Mouse (Mus musculus) limb, embryonic 11.5 days (tissue): Measurements from ENCODE around the gene Pyy. TPM values are rescaled to one million over a fixed set of nuclear protein-coding genes. Genes with fewer than 3 reads are reported as not detected.
A peak's percentile ranks its signal among the peaks of the same experiment; 100 is the strongest.

Experiments used
- ATAC-seq: fragments of 200-750 bp; cut with Nextera tagmentation; 2 replicates; pipeline ENCODE4 v1.8.0; 2017; ENCODE audit warnings: low read depth; ENCODE audit not compliant: insufficient number of reproducible peaks, low FRiP score, low TSS enrichment
- DNase-seq: peaks from one replicate; pipeline ENCODE4 v3.0.0-alpha.2; 2015; ENCODE audit warnings: low spot score
- H3K27ac ChIP-seq: fragments of 300-500 bp; sonication (generic); replicated peaks from 2 replicates; pipeline ENCODE4 v1.5.1; 2014; ENCODE audit warnings: low read depth, mild to moderate bottlenecking, low read length
- H3K27me3 ChIP-seq: fragments of 300-500 bp; sonication (generic); 2 replicates; pipeline ENCODE4 v1.6.1; 2014; ENCODE audit warnings: mild to moderate bottlenecking, low read length, mixed read lengths; ENCODE audit not compliant: control insufficient read depth, insufficient read depth
- H3K36me3 ChIP-seq: fragments of 300-500 bp; sonication (generic); 2 replicates; pipeline ENCODE4 v1.6.1; 2014; ENCODE audit warnings: mild to moderate bottlenecking, low read length, moderate library complexity, mixed read lengths; ENCODE audit not compliant: control insufficient read depth, insufficient read depth
- H3K4me1 ChIP-seq: fragments of 300-500 bp; sonication (generic); 2 replicates; pipeline ENCODE4 v1.6.1; 2014; ENCODE audit warnings: low read length, mixed read lengths; ENCODE audit not compliant: control insufficient read depth, insufficient read depth
- H3K4me2 ChIP-seq: fragments of 300-500 bp; sonication (generic); 2 replicates; pipeline ENCODE4 v1.6.1; 2014; ENCODE audit warnings: low read depth, mild to moderate bottlenecking, moderate library complexity; ENCODE audit not compliant: severe bottlenecking
- H3K4me3 ChIP-seq: fragments of 300-500 bp; sonication (generic); 2 replicates; pipeline ENCODE4 v1.5.1; 2014; ENCODE audit warnings: low read depth, low read length
- H3K9ac ChIP-seq: fragments of 300-500 bp; sonication (generic); 2 replicates; pipeline ENCODE4 v1.6.1; 2014; ENCODE audit warnings: mild to moderate bottlenecking, low read length
- H3K9me3 ChIP-seq: fragments of 300-500 bp; sonication (generic); 2 replicates; pipeline ENCODE4 v1.6.1; 2016; ENCODE audit warnings: low read length; ENCODE audit not compliant: control insufficient read depth
- WGBS: fragments of 180-500 bp; shearing (Covaris S2); extraction: QIAGEN DNeasy Blood & Tissue Kit; methylation state at CpG from one replicate; pipeline ENCODE4 v1.1.7; 2014; 5-methylcytosine and 5-hydroxymethylcytosine counted together
- polyA plus RNA-seq: library from polyadenylated mRNA; unstranded; fragments of >200 nt; fragmentation: Nextera tagmentation; extraction: Ambion mirVana; gene quantifications from 2 replicates; pipeline ENCODE4 v1.2.1, GENCODE M21; 2014

The Pyy gene
- polyA plus RNA-seq, 1 experiment from 2014 or later: not detected

DNA sequence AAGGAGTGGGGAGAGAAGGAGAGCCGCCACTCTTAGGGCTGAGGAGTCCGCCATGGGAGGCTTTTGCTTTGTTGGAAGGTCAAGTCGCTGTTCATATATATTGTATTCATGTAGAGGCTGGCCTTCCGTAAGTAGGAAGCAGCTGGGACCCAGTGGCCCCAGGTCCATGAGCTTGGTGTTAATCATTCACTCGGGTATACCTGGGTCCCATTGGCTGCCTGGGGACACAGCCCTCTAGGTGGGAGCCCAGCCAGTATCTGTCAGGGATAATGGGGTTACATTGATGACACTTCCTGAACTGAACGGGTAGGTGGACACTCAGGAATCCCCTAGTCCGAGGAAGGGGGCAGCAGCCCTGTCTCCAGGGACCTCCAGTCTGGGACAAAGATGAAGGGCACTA lies 34.7 kb upstream of the Pyy start:
- no peak overlapping the region for H3K4me3 ChIP-seq
- ATAC-seq: no peak
- H3K27ac ChIP-seq: no peak overlapping the region
- H3K9ac ChIP-seq: no peak overlapping the region
- no peak for DNase-seq
- peaks cover 7% of the 10 kb centered on the region for H3K4me1 ChIP-seq
- no peak overlapping the region for H3K4me2 ChIP-seq
- H3K9me3 ChIP-seq: no peaks in the 10 kb centered on the region
- no peaks in the 10 kb centered on the region for H3K36me3 ChIP-seq
- WGBS: 68% methylated on average over 7 of the region's 7 CpGs
- peaks cover 35% of the 10 kb centered on the region for H3K27me3 ChIP-seq

DNA sequence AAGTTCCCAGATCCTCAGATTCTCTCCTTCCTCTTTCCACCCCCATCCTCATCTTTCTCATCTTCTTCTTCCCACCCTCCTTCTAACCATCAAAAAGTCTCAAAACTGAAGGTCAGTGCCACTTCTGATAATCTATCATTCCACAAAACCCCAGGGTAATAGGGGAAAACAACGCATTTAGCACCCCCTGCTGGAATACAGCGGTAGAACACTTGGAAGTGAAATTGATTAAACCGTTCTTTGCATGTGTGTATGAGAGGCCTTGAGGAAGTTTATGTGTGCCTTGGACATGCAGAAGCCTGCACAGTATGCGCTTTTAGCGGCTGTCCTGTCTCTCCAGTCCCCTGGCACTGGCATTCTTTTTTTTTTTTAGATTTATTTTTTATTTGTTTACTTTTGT lies 32.9 kb upstream of the Pyy start:
- Histone ChIP-seq H3K4me1 (peaks cover 2% of the 10 kb centered on the region; the same call in 1 of the 2 replicates), H3K4me3 (no peak overlapping the region), H3K27me3 (peaks cover 16% of the 10 kb centered on the region), H3K9me3 (no peaks in the 10 kb centered on the region), H3K27ac (no peak overlapping the region), H3K9ac (no peak overlapping the region), H3K4me2 (no peak overlapping the region), H3K36me3 (no peaks in the 10 kb centered on the region)
- ATAC-seq (no peak), DNase-seq (peak; percentile 86)
- 7% methylated on average over 5 of the region's 5 CpGs for WGBS

DNA sequence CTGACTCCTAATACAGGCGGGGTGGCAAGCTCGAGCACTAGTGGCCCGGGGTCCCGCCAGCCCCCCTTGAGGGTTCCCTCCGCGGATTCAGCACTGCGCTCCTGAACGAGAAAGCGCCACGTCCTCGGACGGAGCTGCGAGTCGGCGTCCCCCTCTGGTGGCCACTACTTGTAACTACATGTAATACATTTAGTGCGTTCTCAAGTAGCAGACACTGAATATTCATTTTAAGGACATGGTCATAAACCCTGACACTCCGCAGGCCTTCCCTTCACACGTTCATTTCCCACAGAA lies 30.8 kb upstream of the Pyy start:
- Histone ChIP-seq H3K9me3 (no peaks in the 10 kb centered on the region), H3K4me2 (peak overlapping the region; percentile 39), H3K27ac (no peak overlapping the region), H3K9ac (no peak overlapping the region), H3K27me3 (peaks cover 2% of the 10 kb centered on the region), H3K36me3 (no peaks in the 10 kb centered on the region), H3K4me1 (no peaks in the 10 kb centered on the region), H3K4me3 (no peak overlapping the region)
- under 1% methylated on average over 18 of the region's 18 CpGs for WGBS
- no peak for ATAC-seq
- DNase-seq: peak; percentile 84

DNA sequence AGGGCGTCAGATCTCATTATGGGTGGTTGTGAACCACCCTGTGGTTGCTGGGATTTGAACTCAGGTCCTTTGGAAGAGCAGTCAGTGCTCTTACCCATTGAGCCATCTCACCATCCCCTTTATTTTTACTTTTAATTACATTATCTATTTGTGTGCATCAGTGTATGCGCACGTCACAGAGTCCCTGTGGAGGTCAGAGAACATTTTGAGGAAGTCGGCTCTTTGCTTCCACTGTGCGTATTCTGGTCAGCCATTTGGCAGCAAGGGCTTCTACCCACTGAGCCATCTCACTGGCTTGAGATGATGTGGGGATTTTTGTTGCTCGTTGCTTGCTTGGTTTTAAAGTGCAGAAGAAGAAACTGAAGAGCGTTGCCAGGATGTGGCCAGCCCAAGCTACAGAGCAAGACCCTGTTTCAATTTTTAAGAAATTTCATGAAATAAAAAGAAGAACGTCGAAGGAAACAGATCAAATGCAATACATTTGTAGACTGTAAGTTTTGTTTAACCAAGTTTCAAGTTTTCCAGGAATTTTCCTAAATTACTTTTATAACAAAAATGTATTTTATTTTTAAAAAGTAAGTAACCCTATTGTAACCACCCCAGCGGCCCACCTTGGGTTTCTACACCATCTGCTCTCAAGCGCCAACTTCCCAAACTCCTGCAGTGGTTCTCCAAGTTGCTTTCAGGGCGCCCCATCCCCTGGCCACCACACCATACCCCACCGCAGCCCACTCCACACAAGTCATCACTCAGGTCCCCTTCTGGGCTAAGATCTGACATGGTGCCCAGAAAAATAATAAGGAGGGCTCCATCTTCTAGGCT lies 30.2 kb upstream of the Pyy start:
- peak overlapping the region; percentile 39 for H3K4me2 ChIP-seq
- H3K9ac ChIP-seq: no peak overlapping the region
- H3K27ac ChIP-seq: no peak overlapping the region
- 48% methylated on average over 13 of the region's 13 CpGs for WGBS
- H3K4me1 ChIP-seq: no peaks in the 10 kb centered on the region
- no peak overlapping the region for H3K4me3 ChIP-seq
- no peak for ATAC-seq
- no peaks in the 10 kb centered on the region for H3K9me3 ChIP-seq
- no peaks in the 10 kb centered on the region for H3K27me3 ChIP-seq
- DNase-seq: no peak
- no peaks in the 10 kb centered on the region for H3K36me3 ChIP-seq

DNA sequence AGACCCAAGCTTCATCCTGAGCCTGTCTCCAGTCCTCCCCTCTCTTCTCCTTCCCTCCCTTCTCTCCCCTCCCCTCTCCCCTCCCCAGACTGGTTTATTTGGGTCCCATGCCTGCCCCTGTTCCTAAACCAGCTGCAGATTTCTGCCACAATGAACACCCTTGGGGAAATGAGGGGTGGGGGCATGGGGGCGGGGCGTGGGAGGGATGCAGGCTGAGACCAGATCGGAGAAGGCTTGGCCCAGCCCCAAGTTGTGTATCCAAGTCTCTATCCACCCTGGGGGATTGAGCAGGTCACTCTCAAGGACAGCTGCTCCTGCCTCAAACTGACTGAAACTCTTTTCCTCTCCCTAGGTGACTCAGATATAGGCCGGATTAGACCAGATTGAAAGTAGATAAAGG lies 26.9 kb upstream of the Pyy start:
- ATAC-seq: no peak
- DNase-seq: no peak
- Histone ChIP-seq H3K27me3 (no peaks in the 10 kb centered on the region), H3K9me3 (no peaks in the 10 kb centered on the region), H3K27ac (no peak overlapping the region), H3K36me3 (no peaks in the 10 kb centered on the region), H3K4me3 (no peak overlapping the region), H3K4me1 (no peaks in the 10 kb centered on the region), H3K4me2 (no peak overlapping the region), H3K9ac (no peak overlapping the region)
- 37% methylated on average over 4 of the region's 4 CpGs for WGBS

DNA sequence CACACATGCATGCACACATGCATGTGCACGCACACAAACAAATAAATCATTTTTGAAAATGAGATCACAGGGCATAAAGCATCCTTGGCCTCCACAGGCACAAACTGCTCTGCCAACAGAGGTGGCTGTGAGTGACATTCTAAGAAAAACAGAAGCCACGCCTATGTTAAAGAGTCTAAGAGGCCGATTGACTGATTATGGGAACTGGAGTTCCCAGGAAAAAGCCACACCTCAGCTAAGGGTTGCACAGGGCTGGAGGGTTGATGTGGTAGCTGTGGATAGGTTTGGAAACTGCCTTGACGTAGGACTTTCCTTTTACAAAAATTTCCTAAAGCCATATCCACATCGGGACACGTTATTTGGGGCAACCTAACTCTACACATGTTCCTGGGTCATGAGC lies 9.8 kb upstream of the Pyy start:
- Histone ChIP-seq H3K36me3 (no peaks in the 10 kb centered on the region), H3K4me1 (no peaks in the 10 kb centered on the region), H3K4me3 (no peak overlapping the region), H3K9ac (no peak overlapping the region), H3K4me2 (no peak overlapping the region), H3K9me3 (no peaks in the 10 kb centered on the region), H3K27ac (no peak overlapping the region), H3K27me3 (no peaks in the 10 kb centered on the region)
- no peak for ATAC-seq
- 81% methylated on average over 6 of the region's 6 CpGs for whole genome bisulfite sequencing
- no peak for DNase-seq

DNA sequence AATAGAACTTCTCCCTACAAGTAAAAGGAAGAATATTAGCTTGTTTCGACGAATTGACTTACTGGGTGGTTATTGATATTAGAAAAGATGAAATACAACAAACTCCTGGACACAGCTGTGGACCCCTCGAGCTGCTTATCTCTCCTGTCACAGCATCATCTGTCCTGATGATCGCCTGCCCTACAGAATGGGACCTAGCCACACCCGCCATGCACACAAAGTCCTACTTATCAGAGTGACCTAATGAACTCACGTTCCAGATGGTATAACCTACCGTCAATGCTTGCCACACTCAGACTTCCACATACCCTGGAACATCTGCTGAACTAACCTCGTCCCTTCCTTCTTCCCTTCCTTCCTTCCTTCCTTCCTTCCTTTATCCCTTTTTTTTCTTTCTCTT lies 8.6 kb upstream of the Pyy start:
- 71% methylated on average over 8 of the region's 8 CpGs for WGBS
- H3K4me3 ChIP-seq: no peak overlapping the region
- ATAC-seq: no peak
- no peak for DNase-seq
- H3K36me3 ChIP-seq: no peaks in the 10 kb centered on the region
- H3K4me1 ChIP-seq: no peaks in the 10 kb centered on the region
- no peak overlapping the region for H3K27ac ChIP-seq
- no peaks in the 10 kb centered on the region for H3K9me3 ChIP-seq
- H3K27me3 ChIP-seq: no peaks in the 10 kb centered on the region
- no peak overlapping the region for H3K9ac ChIP-seq
- H3K4me2 ChIP-seq: no peak overlapping the region

DNA sequence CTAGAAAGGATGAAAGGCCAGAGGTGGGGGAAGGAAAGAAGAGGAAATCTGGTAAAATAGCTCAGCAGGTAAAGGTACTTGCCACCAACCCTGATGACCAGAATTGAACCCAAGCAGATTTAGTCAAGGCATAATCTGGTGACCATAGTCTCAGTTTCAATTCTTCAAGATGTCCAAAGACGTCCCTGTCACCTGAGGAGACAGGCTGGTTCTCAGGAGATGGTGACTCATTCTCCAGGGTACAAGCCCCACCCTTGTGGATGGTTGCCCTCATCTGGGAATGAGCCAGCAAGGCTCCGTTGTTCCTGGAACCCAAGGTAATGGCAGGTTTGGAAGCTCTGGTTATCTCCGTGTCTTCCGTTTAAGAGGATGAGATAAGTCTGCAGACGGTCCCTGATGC lies 3.9 kb upstream of the Pyy start:
- no peak for ATAC-seq
- H3K9ac ChIP-seq: no peak overlapping the region
- no peak overlapping the region for H3K4me3 ChIP-seq
- WGBS: 80% methylated on average over 5 of the region's 5 CpGs
- no peak overlapping the region for H3K4me2 ChIP-seq
- no peaks in the 10 kb centered on the region; the same call in 1 of the 2 replicates for H3K9me3 ChIP-seq
- H3K36me3 ChIP-seq: no peaks in the 10 kb centered on the region
- H3K27ac ChIP-seq: no peak overlapping the region
- peaks cover 26% of the 10 kb centered on the region for H3K27me3 ChIP-seq
- no peaks in the 10 kb centered on the region for H3K4me1 ChIP-seq
- DNase-seq: no peak

DNA sequence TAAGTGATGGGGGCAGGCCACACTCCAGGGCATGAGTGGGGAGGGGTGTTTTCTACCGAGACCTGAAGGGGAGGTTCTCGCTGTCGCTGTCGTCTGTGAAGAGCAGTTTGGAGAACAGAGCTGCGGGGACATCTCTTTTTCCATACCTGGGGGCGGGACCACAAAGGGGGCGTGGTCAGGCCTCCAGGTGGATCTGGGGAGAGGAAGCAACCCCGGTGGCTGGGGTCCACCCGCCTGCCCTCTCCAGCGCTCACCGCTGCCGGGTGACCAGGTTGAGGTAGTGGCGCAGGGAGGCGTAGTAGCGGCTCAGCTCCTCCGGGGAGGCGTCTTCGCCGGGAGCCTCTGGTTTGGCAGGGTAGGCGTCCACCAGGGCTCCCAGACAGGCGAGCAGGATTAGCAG lies 721 bp downstream of the Pyy start:
- no peak for ATAC-seq
- 0 out of 2 replicates have a peak, but pooled peaks cover 3% of the 10 kb centered on the region for H3K4me1 ChIP-seq
- H3K9me3 ChIP-seq: no peaks in the 10 kb centered on the region; the same call in 1 of the 2 replicates
- peaks cover 48% of the 10 kb centered on the region for H3K27me3 ChIP-seq
- no peaks in the 10 kb centered on the region for H3K36me3 ChIP-seq
- H3K9ac ChIP-seq: no peak overlapping the region
- H3K27ac ChIP-seq: no peak overlapping the region
- WGBS: 1% methylated on average over 21 of the region's 21 CpGs
- DNase-seq: peak; percentile 31
- H3K4me3 ChIP-seq: no peak overlapping the region
- no peak overlapping the region for H3K4me2 ChIP-seq
